Mouse (Mus musculus) olfactory bulb, adult 2 months (tissue): Measurements from ENCODE around the gene Dlgap1.

ENCODE experiments used
- CTCF ChIP-seq: fragments of 200-500 bp; IDR thresholded peaks from 2 replicates; pipeline ENCODE4 v1.5.1; 2012; ENCODE audit warnings: low read depth, mild to moderate bottlenecking, low read length, moderate library complexity; ENCODE audit not compliant: insufficient read depth
- POLR2A ChIP-seq: fragments of 200-500 bp; IDR thresholded peaks from 2 replicates; pipeline ENCODE4 v1.6.1; 2012; ENCODE audit warnings: mild to moderate bottlenecking, low read depth, low read length, moderate library complexity; ENCODE audit not compliant: insufficient read depth

- no peak for TF ChIP-seq CTCF
- TF ChIP-seq POLR2A, result no peak
These were observed 27.5 kb downstream of the Dlgap1 start for GRCm38 (mm10) chr17:69996406-69996805.
